Mouse (Mus musculus): ENCODE results near the gene Sp140.
"Not testable (repeated sequence)": the region's sequence is repeated elsewhere in the genome, so short reads cannot be mapped to it uniquely, and the experiment has no call there.

Sp140 gene

DNA sequence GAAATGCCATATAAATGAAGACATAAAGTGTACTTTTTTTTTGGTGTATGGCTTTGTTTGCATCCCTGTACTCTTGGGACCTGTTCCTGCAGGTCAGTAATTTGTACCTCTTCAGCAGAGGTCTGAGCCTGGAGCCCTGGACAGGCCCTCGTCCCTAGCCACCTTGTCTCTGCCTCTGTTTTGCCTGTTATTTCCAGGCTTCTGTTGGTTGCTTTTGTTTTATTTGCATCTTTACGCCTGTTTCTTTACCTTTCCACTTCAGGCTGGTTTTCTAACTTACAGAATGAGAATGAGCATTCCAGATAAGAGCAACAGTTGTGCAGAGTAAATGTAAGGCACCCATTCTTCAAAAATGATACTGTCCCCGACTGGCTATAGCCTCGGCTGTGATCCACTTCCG lies at the start of gene Sp140:
Gene Sp140, plus strand, starts transcription at position 301 of the 400 bp plus-strand sequence.
- DNase-seq (ENCODE audit: low spot score in 2 of 2): not testable (repeated sequence)

GRCm38 (mm10) chr1:85555261-85555660 lies 44.9 kb upstream of the Sp140 start:
- peak; percentile 17 to 29 for DNase-seq (ENCODE audit: low spot score in 2 of 2)

- not testable (repeated sequence) for DNase-seq (ENCODE audit: low spot score in 2 of 2)
Observed at GRCm38 (mm10) chr1:85573554-85573953, 26.6 kb upstream of the Sp140 start.

DNA sequence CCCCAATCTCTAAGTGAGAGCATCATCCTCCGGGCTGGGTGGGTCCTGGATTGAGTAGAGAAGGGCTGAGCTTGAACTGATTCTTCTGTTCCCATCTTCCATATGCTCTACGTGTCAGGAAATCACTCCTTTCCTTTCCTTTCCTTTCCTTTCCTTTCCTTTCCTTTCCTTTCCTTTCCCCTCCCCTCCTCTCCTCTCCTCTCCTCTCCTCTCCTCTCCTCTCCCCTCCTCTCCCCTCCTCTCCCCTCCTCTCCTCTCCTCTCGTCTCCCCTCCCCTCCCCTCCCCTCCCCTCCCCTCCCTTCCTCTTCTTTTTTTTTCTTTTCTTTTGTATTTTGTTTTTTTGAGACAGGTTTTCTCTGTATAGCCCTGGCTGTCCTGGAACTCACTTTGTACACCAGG lies 24.8 kb upstream of the Sp140 start, which contains the start of gene G530012D18Rik:
Gene G530012D18Rik, plus strand, starts transcription at position 301 of the 400 bp plus-strand sequence.
- not testable (repeated sequence) for DNase-seq (ENCODE audit: low spot score in 2 of 2)

GRCm38 (mm10) chr1:85578372-85579010 lies 21.7 kb upstream of the Sp140 start:
- not testable (repeated sequence) for DNase-seq (ENCODE audit: low spot score in 2 of 2)

- DNase-seq (ENCODE audit: low spot score in 2 of 2): not testable (repeated sequence)
Observed at GRCm38 (mm10) chr1:85579199-85580147, 20.7 kb upstream of the Sp140 start.

GRCm38 (mm10) chr1:85580148-85580534 lies 20.0 kb upstream of the Sp140 start:
- DNase-seq (ENCODE audit: low spot score in 2 of 2): not testable (repeated sequence)

GRCm38 (mm10) chr1:85580578-85580977 lies 19.6 kb upstream of the Sp140 start:
- DNase-seq (ENCODE audit: low spot score in 2 of 2): not testable (repeated sequence)

DNA sequence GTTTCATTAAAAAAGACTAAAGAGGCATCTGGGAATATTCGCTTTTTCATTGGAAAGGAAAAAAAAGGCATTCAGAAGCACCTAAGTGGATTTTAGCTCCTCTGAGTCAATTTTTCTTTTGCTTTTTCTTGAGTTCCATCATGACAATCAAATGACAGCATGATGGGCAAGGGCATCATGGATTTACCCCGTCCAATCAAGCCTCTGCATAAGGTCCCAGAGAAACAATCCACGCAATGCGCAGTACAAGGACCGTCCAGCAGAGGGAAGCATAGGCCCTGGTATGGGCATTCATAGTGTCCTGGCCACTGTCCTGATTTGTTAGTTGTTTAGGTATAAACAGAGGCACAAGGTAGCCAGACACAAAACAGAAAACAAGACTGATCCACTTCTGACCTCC lies 18.7 kb upstream of the Sp140 start:
- DNase-seq (ENCODE audit: low spot score in 2 of 2): not testable (repeated sequence)

DNA sequence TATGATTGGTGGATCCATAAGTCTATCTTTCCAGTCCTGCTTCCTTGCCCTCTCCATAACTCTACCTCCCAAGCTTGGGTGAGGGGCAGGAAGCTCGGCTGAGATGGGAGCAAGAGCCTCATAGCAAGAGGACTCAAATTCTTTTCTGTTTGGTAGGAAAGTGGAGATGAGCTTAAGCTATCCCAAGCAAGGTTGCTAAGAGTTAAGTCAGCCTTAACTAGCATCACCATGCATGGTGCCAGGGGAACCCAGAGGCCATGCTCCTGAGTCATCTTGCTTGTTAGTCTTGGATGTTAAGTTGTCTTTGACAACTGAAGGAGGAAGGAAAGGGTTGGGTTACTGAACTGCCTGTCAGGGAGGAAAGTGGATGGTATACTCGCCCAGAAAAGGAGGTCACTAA lies 11.5 kb upstream of the Sp140 start:
- not testable (repeated sequence) for DNase-seq (ENCODE audit: low spot score in 2 of 2)

DNA sequence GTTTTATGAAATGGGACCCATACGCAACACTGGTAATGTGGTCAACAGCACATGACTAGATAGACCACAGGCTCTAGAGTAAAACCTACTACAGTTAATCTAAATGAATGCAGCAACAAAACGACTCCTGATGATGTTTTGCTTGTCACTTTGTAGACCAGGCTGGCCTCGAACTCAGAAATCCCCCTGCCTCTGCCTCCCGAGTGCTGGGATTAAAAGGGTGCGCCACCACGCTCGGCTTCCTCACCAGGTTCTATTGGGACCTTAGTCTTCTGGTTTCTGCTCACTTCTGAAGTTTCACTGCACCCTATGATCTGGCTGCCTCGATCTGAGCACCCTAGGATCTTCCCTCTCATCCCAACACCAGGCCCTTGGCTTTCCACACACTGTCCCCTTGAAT lies 7.7 kb upstream of the Sp140 start:
- DNase-seq (ENCODE audit: low spot score in 2 of 2): not testable (repeated sequence)

- not testable (repeated sequence) for DNase-seq (ENCODE audit: low spot score in 2 of 2)
Observed at GRCm38 (mm10) chr1:85598271-85599012, 1.7 kb upstream of the Sp140 start, which contains the start of gene Sp110. Gene Sp110 (minus strand): TSS chr1:85598817.

DNA sequence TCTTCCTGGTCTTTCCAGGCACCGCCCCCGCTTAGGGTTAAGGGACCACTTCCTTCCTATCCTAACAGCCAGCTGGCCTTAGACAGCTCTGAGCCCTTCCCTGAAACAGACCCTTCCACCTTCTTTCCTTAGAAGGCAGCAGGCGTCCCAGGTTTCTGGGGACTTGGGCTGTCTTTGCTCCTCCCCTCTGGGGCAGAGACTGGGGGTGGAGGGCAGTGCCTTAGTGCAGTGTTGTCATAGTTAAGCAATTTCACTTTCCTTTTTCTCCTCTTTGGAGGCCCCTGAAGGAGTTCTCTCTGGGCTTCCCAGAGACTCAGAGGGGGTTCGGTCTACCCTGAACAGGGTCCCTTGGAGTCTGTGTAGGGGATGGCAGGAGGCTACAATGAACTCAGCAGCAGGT lies 616 bp downstream of the Sp140 start:
- peak in 1 of 2 experiments; percentile 34 for DNase-seq (ENCODE audit: low spot score in 2 of 2)

GRCm38 (mm10) chr1:85604341-85604740 lies 4.2 kb downstream of the Sp140 start:
- not testable (repeated sequence) for DNase-seq (ENCODE audit: low spot score in 2 of 2)

DNA sequence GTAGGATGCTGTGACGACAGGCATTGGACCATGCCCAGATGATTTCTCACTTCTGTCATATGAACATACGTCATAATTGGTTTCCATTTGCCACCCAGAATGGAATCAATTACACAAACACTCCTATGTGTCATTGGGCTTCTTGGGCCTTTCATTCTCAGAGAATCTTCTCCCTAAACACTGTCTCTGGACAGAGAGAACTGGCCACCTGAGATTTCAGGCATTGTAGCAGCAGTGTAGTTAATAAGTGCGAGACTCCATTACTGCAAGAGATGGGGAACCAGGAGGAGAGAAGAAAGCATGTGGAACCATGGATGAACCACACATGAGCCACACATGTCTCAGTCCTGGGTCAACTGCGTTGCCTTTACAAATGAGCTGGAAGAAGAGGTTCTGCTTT lies 8.2 kb downstream of the Sp140 start:
- DNase-seq (ENCODE audit: low spot score in 2 of 2): not testable (repeated sequence)

GRCm38 (mm10) chr1:85610581-85610980 lies 10.4 kb downstream of the Sp140 start:
- not testable (repeated sequence) for DNase-seq (ENCODE audit: low spot score in 2 of 2)

GRCm38 (mm10) chr1:85615096-85615495 lies 14.9 kb downstream of the Sp140 start:
- DNase-seq (ENCODE audit: low spot score in 2 of 2): not testable (repeated sequence)

- DNase-seq (ENCODE audit: low spot score in 2 of 2): not testable (repeated sequence)
Observed at GRCm38 (mm10) chr1:85615819-85616218, 15.6 kb downstream of the Sp140 start.

DNA sequence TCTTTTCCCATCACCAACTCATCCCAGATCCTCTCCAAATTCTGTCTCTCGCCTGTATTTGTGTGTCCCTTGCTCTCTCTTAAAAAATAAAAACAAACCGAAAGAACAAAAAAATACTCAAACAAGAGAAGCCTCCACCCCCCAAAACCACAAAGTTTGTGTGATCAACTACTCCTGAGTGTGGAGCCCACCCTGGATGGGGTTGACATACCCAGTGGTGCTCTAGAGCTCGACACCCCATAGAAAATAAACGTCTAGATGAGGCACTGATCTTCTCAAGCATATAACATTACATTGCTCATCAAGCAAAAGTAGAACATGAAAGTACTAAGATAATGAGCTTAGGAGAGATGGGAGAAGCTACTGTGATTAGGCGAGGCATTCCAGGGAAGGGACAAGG lies 17.0 kb downstream of the Sp140 start:
- not testable (repeated sequence) for DNase-seq (ENCODE audit: low spot score in 2 of 2)

DNA sequence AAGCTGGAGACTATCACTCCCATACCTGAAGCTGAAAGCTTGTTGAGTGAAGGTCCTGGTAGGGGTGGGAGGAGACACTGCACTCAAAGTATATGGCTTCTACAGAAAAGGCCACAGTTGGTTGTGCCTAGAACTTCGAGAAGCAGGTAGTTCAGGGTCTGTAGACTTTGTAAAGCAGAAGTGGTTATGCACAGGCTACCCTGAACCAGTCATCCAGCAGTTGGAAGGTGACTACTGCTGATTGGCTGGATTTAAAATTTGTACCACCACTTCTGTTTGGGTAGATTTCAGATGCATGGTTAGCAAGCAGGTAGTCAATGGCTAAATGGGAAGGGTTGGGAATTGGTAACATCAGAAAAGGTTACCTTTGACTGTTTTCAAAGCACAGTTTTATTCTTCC lies 18.5 kb downstream of the Sp140 start:
- not testable (repeated sequence) for DNase-seq (ENCODE audit: low spot score in 2 of 2)

- not testable (repeated sequence) for DNase-seq (ENCODE audit: low spot score in 2 of 2)
Observed at GRCm38 (mm10) chr1:85636936-85637335, 36.8 kb downstream of the Sp140 start.

- DNase-seq (ENCODE audit: low spot score in 2 of 2): not testable (repeated sequence)
Observed at GRCm38 (mm10) chr1:85638144-85638543, 38.0 kb downstream of the Sp140 start.

Data from urinary bladder, postnatal 36 days (tissue).